Mouse (Mus musculus) bone marrow macrophage, adult 2 months (primary cell): ENCODE data around the gene Pde6h.

Source experiments
- CTCF ChIP-seq: IDR thresholded peaks from 2 replicates; pipeline ENCODE4 v1.5.1; 2012; ENCODE audit warnings: low read depth, mild to moderate bottlenecking, low read length, moderate library complexity
- POLR2A ChIP-seq: IDR thresholded peaks from 2 replicates; pipeline ENCODE4 v1.6.1; 2012; ENCODE audit warnings: mild to moderate bottlenecking, low read depth, low read length, borderline replicate concordance

DNA sequence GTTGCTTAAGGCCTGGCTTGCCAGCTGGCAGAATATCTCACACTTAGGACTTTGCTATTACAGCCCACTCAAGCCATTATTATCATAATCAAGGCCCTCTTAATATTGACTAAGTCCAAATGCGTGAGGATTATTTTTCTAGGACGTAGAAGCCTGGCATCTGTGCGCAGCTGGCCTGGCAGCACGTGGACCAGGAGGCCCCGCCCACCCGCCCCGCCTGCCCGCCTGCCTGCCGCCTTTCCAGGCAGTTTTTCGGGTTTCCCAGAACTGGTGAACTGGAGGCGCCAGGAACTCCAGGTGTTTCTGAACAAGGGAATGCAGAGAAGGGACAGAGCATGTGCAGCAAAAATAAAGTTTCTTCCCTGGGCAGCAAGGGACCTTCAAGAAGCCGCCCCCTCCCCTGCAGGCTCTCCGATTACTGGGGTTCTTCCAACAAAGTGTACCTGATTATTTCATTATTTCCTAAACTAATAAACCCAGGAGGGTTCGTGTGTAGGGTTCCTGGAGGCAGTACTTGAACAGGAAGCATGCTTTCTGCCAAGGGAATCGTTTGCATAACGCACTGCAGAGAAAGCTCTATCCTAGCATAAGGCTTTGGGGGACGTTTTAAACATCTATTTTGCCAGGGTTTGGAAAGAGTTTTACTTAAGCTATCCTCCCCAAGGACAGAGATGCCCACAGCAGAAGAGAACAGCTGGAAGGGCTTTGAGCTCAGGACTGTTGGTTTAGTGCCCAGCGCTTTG, 10.1 kb upstream of the Pde6h start:
- TF ChIP-seq CTCF (no peak), POLR2A (no peak)
